Mouse (Mus musculus) neural tube, embryonic 14.5 days (tissue): Measurements from ENCODE around the gene Sft2d2. TPM values are rescaled to one million over a fixed set of nuclear protein-coding genes. Genes with fewer than 3 reads are reported as not detected.

Experiments used
- ATAC-seq: fragments of 200-750 bp; cut with Nextera tagmentation; 2 replicates; pipeline ENCODE4 v1.8.0; 2017; ENCODE audit warnings: low read depth, mild to moderate bottlenecking, moderate TSS enrichment, moderate library complexity
- H3K27ac ChIP-seq: fragments of 300-500 bp; sonication (generic); 2 replicates; pipeline ENCODE4 v1.5.1; 2014; ENCODE audit warnings: low read depth, mild to moderate bottlenecking, control low read depth, low read length, moderate library complexity, mixed read lengths
- H3K27me3 ChIP-seq: fragments of 300-500 bp; sonication (generic); 2 replicates; pipeline ENCODE4 v1.6.1; 2014; ENCODE audit warnings: low read length; ENCODE audit not compliant: control insufficient read depth, insufficient read depth
- H3K36me3 ChIP-seq: fragments of 300-500 bp; sonication (generic); 2 replicates; pipeline ENCODE4 v1.6.1; 2014; ENCODE audit warnings: low read length, mixed read lengths; ENCODE audit not compliant: control insufficient read depth, insufficient read depth
- H3K4me1 ChIP-seq: fragments of 300-500 bp; sonication (generic); 2 replicates; pipeline ENCODE4 v1.6.1; 2014; ENCODE audit warnings: low read length; ENCODE audit not compliant: control insufficient read depth, insufficient read depth
- H3K4me2 ChIP-seq: fragments of 300-500 bp; sonication (generic); 2 replicates; pipeline ENCODE4 v1.6.1; 2014; ENCODE audit warnings: mild to moderate bottlenecking, low read depth, low read length, control low read depth
- H3K4me3 ChIP-seq: fragments of 300-500 bp; sonication (generic); 2 replicates; pipeline ENCODE4 v1.5.1; 2014; ENCODE audit warnings: low read depth, low read length, control low read depth, mixed read lengths
- H3K9ac ChIP-seq: fragments of 300-500 bp; sonication (generic); replicated peaks from 2 replicates; pipeline ENCODE4 v1.6.1; 2014; ENCODE audit warnings: low read depth, mild to moderate bottlenecking, control low read depth, low read length, mixed read lengths
- H3K9me3 ChIP-seq: fragments of 300-500 bp; sonication (generic); 2 replicates; pipeline ENCODE4 v1.6.1; 2016; ENCODE audit warnings: low read length; ENCODE audit not compliant: control insufficient read depth
- WGBS: fragments of 180-500 bp; shearing (Covaris S2); extraction: QIAGEN DNeasy Blood & Tissue Kit; methylation state at CpG from one replicate; pipeline ENCODE4 v1.1.7; 2014; 5-methylcytosine and 5-hydroxymethylcytosine counted together
- polyA plus RNA-seq: library from polyadenylated mRNA; unstranded; fragments of >200 nt; fragmentation: Nextera tagmentation; extraction: Ambion mirVana; gene quantifications from 2 replicates; pipeline ENCODE4 v1.2.1, GENCODE M21; 2014

Sft2d2 gene
- polyA plus RNA-seq, 1 experiment from 2014 or later: 5.5 TPM

DNA sequence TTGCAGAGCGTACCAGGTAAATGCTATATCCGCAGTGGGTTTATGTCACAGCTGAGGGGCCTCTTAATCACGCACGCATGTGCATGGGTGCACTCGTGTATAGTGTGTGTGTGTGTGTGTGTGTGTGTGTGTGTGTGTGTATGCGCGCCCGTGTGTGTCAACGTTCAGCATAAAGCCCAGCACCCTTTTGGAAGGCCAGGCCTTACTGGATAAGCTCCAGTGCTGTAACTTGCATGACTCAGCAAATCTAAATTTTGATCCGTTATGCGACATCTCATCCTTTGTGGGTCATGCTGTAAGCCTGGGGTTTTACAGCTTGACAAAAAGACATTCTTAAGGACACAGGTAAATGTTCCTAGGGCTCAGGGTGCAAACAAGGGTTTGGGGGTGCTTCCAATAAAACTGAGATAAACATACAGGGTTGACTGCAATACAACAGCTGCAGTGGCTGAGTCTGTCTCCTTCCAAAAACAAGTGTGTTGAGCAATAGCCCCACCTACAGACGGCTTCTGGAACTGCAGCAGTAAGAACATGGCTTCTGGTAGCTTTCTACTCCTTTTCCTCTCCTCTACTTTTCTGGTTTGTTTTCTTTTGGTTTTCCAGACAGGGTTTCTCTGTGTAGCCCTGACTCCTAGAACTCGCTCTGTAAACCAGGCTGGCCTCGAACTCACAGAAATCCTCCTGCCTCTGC, 61.9 kb downstream of the Sft2d2 start:
- no peaks in the 10 kb centered on the region; the same call in 1 of the 2 replicates for H3K4me1 ChIP-seq
- no peaks in the 10 kb centered on the region for H3K36me3 ChIP-seq
- H3K9me3 ChIP-seq: no peaks in the 10 kb centered on the region
- 74% methylated on average over 14 of the region's 14 CpGs for WGBS
- no peak overlapping the region for H3K4me3 ChIP-seq
- no peak overlapping the region for H3K27ac ChIP-seq
- no peak overlapping the region for H3K4me2 ChIP-seq
- no peak overlapping the region for H3K9ac ChIP-seq
- no peaks in the 10 kb centered on the region for H3K27me3 ChIP-seq
- 0 out of 2 replicates have a peak, but pooled peaks have one; percentile 29 for ATAC-seq

GRCm38 (mm10) chr1:165129573-165129972, 64.7 kb downstream of the Sft2d2 start:
- Histone ChIP-seq H3K9me3 (no peaks in the 10 kb centered on the region), H3K9ac (no peak overlapping the region), H3K4me3 (no peak overlapping the region), H3K36me3 (no peaks in the 10 kb centered on the region), H3K4me2 (no peak overlapping the region), H3K27ac (no peak overlapping the region), H3K4me1 (no peaks in the 10 kb centered on the region; the same call in 1 of the 2 replicates), H3K27me3 (no peaks in the 10 kb centered on the region)
- ATAC-seq: peak; percentile 58
- 54% methylated on average over 5 of the region's 5 CpGs for WGBS

Other genes with a start within 250 kb of the Sft2d2 start
- gene Tbx19, start 33.7 kb downstream of the Sft2d2 start, polyA plus RNA-seq: not detected in 2 replicates
- 130 and 141 TPM in 2 replicates for gene Tiprl, start 42.6 kb upstream of the Sft2d2 start, polyA plus RNA-seq
- 3.7 and 4.8 TPM in 2 replicates for gene Gpr161, start 101.4 kb upstream of the Sft2d2 start, polyA plus RNA-seq